Mouse (Mus musculus): ENCODE measurements around the gene Pls1. TPM values are rescaled to one million over a fixed set of nuclear protein-coding genes. Genes with fewer than 3 reads are reported as not detected.

Pls1 gene
- polyA plus RNA-seq, 1 experiment from 2014 or later: 0.61 TPM

- Histone ChIP-seq H3K4me2 (ENCODE audit: low read length) (no peak overlapping the region), H3K27ac (replicated peaks in 1 of 2; ENCODE audit: control insufficient read depth in 1 of 2, insufficient read depth in 1 of 2, low read depth in 2 of 2, low read length in 2 of 2) (no peak overlapping the region; a peak in 1 of 4 replicates), H3K36me3 (ENCODE audit: control insufficient read depth, insufficient read depth, low read length) (no peaks in the 10 kb centered on the region), H3K27me3 (ENCODE audit: control insufficient read depth, insufficient read depth, low read length) (no peaks in the 10 kb centered on the region), H3K4me3 (ENCODE audit: control insufficient read depth in 1 of 2, insufficient read depth in 1 of 2, low read depth in 1 of 2, low read length in 2 of 2) (no peak overlapping the region), H3K9me3 (ENCODE audit: control insufficient read depth, low read length) (no peaks in the 10 kb centered on the region), H3K9ac (ENCODE audit: low read length) (no peak overlapping the region), H3K4me1 (ENCODE audit: control insufficient read depth in 2 of 2, insufficient read depth in 2 of 2, low read length in 2 of 2) (peaks cover 0 to 5% of the 10 kb centered on the region in 2 experiments; a peak in 1 of 4 replicates)
- WGBS: 65% methylated on average over 3 of the region's 3 CpGs
- ATAC-seq (ENCODE audit: insufficient number of reproducible peaks, insufficient read depth, low FRiP score, low read depth): no peak
Observed at GRCm38 (mm10) chr9:95803783-95804182, 41.3 kb downstream of the Pls1 start.

DNA sequence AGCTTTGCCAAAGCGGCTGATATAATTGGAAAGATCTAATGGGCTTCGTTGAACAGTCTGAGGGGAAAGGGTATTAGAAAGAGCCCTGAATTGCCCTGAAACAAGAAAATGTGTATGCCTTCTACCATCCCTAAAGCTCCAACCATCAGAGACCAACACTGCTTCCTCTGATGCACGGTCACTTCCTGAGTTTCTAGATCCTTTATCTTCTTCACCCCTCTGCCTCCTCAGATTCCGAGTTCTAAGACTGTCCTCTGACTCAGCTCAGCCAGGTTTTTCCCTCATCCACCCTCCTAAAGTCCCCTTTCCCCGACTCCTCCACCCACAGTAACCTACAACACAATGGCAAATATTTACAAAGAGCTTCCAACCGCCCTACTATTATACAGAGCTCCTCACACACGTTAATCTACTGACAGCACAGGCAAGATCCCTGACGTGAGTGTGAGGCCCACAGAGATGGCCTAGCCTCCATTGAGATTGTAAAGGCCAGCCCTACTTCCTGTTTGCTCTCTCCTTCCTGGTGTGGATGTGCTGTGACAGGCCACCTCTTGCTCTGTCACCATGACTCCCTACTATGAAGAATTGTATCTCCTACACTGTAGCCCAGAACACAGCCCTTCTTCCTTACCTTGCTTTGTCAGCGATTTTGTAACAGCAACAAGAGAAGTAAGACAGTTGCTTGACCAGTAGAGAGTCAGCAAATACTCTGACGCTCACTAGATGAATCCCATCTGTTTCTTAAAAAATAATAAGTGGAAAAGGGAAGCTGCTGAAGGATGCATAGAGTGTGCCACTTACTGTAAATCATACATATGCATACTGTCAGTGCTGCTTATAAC, 43.3 kb downstream of the Pls1 start:
- no peak for ATAC-seq (ENCODE audit: insufficient number of reproducible peaks, insufficient read depth, low FRiP score, low read depth)
- no peak overlapping the region for H3K4me3 ChIP-seq (ENCODE audit: control insufficient read depth in 1 of 2, insufficient read depth in 1 of 2, low read depth in 1 of 2, low read length in 2 of 2)
- H3K27me3 ChIP-seq (ENCODE audit: control insufficient read depth, insufficient read depth, low read length): no peaks in the 10 kb centered on the region
- peaks cover 0 to 5% of the 10 kb centered on the region in 2 experiments; a peak in 1 of 4 replicates for H3K4me1 ChIP-seq (ENCODE audit: control insufficient read depth in 2 of 2, insufficient read depth in 2 of 2, low read length in 2 of 2)
- H3K9me3 ChIP-seq (ENCODE audit: control insufficient read depth, low read length): no peaks in the 10 kb centered on the region
- WGBS: 50% methylated on average over 10 of the region's 10 CpGs
- H3K9ac ChIP-seq (ENCODE audit: low read length): no peak overlapping the region
- no peaks in the 10 kb centered on the region for H3K36me3 ChIP-seq (ENCODE audit: control insufficient read depth, insufficient read depth, low read length)
- no peak overlapping the region for H3K4me2 ChIP-seq (ENCODE audit: low read length)
- no peak overlapping the region for H3K27ac ChIP-seq (replicated peaks in 1 of 2; ENCODE audit: control insufficient read depth in 1 of 2, insufficient read depth in 1 of 2, low read depth in 2 of 2, low read length in 2 of 2)

- H3K4me2 ChIP-seq (ENCODE audit: low read length): no peak overlapping the region
- no peaks in the 10 kb centered on the region for H3K27me3 ChIP-seq (ENCODE audit: control insufficient read depth, insufficient read depth, low read length)
- H3K4me3 ChIP-seq (ENCODE audit: control insufficient read depth in 1 of 2, insufficient read depth in 1 of 2, low read depth in 1 of 2, low read length in 2 of 2): no peak overlapping the region
- H3K9me3 ChIP-seq (ENCODE audit: control insufficient read depth, low read length): no peaks in the 10 kb centered on the region; the same call in 1 of the 2 replicates
- no peaks in the 10 kb centered on the region for H3K4me1 ChIP-seq (ENCODE audit: control insufficient read depth in 2 of 2, insufficient read depth in 2 of 2, low read length in 2 of 2)
- 89% methylated on average over 2 of the region's 2 CpGs for WGBS
- H3K9ac ChIP-seq (ENCODE audit: low read length): no peak overlapping the region
- ATAC-seq (ENCODE audit: insufficient number of reproducible peaks, insufficient read depth, low FRiP score, low read depth): no peak
- no peaks in the 10 kb centered on the region for H3K36me3 ChIP-seq (ENCODE audit: control insufficient read depth, insufficient read depth, low read length)
- H3K27ac ChIP-seq (replicated peaks in 1 of 2; ENCODE audit: control insufficient read depth in 1 of 2, insufficient read depth in 1 of 2, low read depth in 2 of 2, low read length in 2 of 2): no peak overlapping the region
Observed at GRCm38 (mm10) chr9:95796323-95796722, 48.8 kb downstream of the Pls1 start.

GRCm38 (mm10) chr9:95795844-95796243, 49.3 kb downstream of the Pls1 start:
- Histone ChIP-seq H3K4me2 (ENCODE audit: low read length) (no peak overlapping the region), H3K36me3 (ENCODE audit: control insufficient read depth, insufficient read depth, low read length) (no peaks in the 10 kb centered on the region), H3K4me1 (ENCODE audit: control insufficient read depth in 2 of 2, insufficient read depth in 2 of 2, low read length in 2 of 2) (no peaks in the 10 kb centered on the region), H3K9ac (ENCODE audit: low read length) (no peak overlapping the region), H3K27me3 (ENCODE audit: control insufficient read depth, insufficient read depth, low read length) (no peaks in the 10 kb centered on the region), H3K27ac (replicated peaks in 1 of 2; ENCODE audit: control insufficient read depth in 1 of 2, insufficient read depth in 1 of 2, low read depth in 2 of 2, low read length in 2 of 2) (no peak overlapping the region), H3K4me3 (ENCODE audit: control insufficient read depth in 1 of 2, insufficient read depth in 1 of 2, low read depth in 1 of 2, low read length in 2 of 2) (no peak overlapping the region), H3K9me3 (ENCODE audit: control insufficient read depth, low read length) (no peaks in the 10 kb centered on the region; the same call in 1 of the 2 replicates)
- ATAC-seq (ENCODE audit: insufficient number of reproducible peaks, insufficient read depth, low FRiP score, low read depth): no peak
- WGBS: 83% methylated on average over 5 of the region's 5 CpGs

GRCm38 (mm10) chr9:95795077-95795784, 49.9 kb downstream of the Pls1 start:
- H3K9me3 ChIP-seq (ENCODE audit: control insufficient read depth, low read length): no peaks in the 10 kb centered on the region; the same call in 1 of the 2 replicates
- no peaks in the 10 kb centered on the region for H3K27me3 ChIP-seq (ENCODE audit: control insufficient read depth, insufficient read depth, low read length)
- 85% methylated on average over 2 of the region's 2 CpGs for WGBS
- no peaks in the 10 kb centered on the region for H3K36me3 ChIP-seq (ENCODE audit: control insufficient read depth, insufficient read depth, low read length)
- H3K4me2 ChIP-seq (ENCODE audit: low read length): no peak overlapping the region
- H3K27ac ChIP-seq (replicated peaks in 1 of 2; ENCODE audit: control insufficient read depth in 1 of 2, insufficient read depth in 1 of 2, low read depth in 2 of 2, low read length in 2 of 2): no peak overlapping the region
- no peaks in the 10 kb centered on the region for H3K4me1 ChIP-seq (ENCODE audit: control insufficient read depth in 2 of 2, insufficient read depth in 2 of 2, low read length in 2 of 2)
- ATAC-seq (ENCODE audit: insufficient number of reproducible peaks, insufficient read depth, low FRiP score, low read depth): no peak
- no peak overlapping the region for H3K9ac ChIP-seq (ENCODE audit: low read length)
- no peak overlapping the region for H3K4me3 ChIP-seq (ENCODE audit: control insufficient read depth in 1 of 2, insufficient read depth in 1 of 2, low read depth in 1 of 2, low read length in 2 of 2)

DNA sequence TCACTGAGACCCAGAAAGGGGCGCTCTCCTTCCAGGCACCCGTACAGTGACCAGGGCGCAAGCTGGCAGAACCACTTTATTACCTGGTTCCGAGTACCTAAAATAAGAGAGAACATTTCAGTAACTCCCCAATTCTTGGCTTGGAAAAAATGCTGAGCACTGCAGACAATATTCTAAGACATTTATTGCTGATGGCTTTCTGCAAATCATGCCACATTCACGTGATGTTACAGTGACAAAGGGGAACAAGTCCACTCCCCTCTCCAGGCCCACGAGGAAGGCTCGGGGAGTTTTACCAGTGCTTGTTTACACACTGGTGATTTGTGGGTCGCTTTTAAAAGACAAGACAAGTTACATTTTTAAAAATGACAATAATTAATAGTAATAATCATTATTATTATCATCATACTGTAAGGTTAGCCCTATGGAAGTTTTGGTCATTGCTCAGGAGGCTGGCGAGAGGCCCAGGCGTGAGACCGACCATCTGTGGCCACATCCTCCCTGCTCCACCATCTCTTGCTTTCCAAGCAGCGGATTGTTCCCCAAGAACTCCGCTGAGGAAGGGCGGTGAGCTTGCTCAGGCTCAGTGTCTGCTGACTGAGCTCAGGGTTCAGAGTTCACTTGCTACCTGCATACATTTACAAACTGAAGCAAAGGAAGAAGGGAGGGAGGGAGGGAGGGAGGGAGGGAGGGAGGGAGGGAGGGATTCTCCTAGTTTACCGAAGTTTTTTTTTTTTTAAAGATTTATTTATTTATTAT, 50.9 kb downstream of the Pls1 start:
- ATAC-seq (ENCODE audit: insufficient number of reproducible peaks, insufficient read depth, low FRiP score, low read depth): no peak
- no peaks in the 10 kb centered on the region for H3K27me3 ChIP-seq (ENCODE audit: control insufficient read depth, insufficient read depth, low read length)
- H3K4me2 ChIP-seq (ENCODE audit: low read length): no peak overlapping the region
- no peak overlapping the region for H3K27ac ChIP-seq (replicated peaks in 1 of 2; ENCODE audit: control insufficient read depth in 1 of 2, insufficient read depth in 1 of 2, low read depth in 2 of 2, low read length in 2 of 2)
- no peak overlapping the region for H3K9ac ChIP-seq (ENCODE audit: low read length)
- no peaks in the 10 kb centered on the region; the same call in 1 of the 2 replicates for H3K9me3 ChIP-seq (ENCODE audit: control insufficient read depth, low read length)
- no peaks in the 10 kb centered on the region for H3K4me1 ChIP-seq (ENCODE audit: control insufficient read depth in 2 of 2, insufficient read depth in 2 of 2, low read length in 2 of 2)
- 85% methylated on average over 15 of the region's 15 CpGs for WGBS
- no peaks in the 10 kb centered on the region for H3K36me3 ChIP-seq (ENCODE audit: control insufficient read depth, insufficient read depth, low read length)
- H3K4me3 ChIP-seq (ENCODE audit: control insufficient read depth in 1 of 2, insufficient read depth in 1 of 2, low read depth in 1 of 2, low read length in 2 of 2): no peak overlapping the region

- no peaks in the 10 kb centered on the region for H3K9me3 ChIP-seq (ENCODE audit: control insufficient read depth, low read length)
- no peaks in the 10 kb centered on the region for H3K27me3 ChIP-seq (ENCODE audit: control insufficient read depth, insufficient read depth, low read length)
- WGBS: 80% methylated on average over 16 of the region's 16 CpGs
- no peak overlapping the region for H3K4me3 ChIP-seq (ENCODE audit: control insufficient read depth in 1 of 2, insufficient read depth in 1 of 2, low read depth in 1 of 2, low read length in 2 of 2)
- no peaks in the 10 kb centered on the region for H3K4me1 ChIP-seq (ENCODE audit: control insufficient read depth in 2 of 2, insufficient read depth in 2 of 2, low read length in 2 of 2)
- H3K27ac ChIP-seq (replicated peaks in 1 of 2; ENCODE audit: control insufficient read depth in 1 of 2, insufficient read depth in 1 of 2, low read depth in 2 of 2, low read length in 2 of 2): no peak overlapping the region
- no peak overlapping the region for H3K9ac ChIP-seq (ENCODE audit: low read length)
- H3K4me2 ChIP-seq (ENCODE audit: low read length): no peak overlapping the region
- ATAC-seq (ENCODE audit: insufficient number of reproducible peaks, insufficient read depth, low FRiP score, low read depth): no peak
- H3K36me3 ChIP-seq (ENCODE audit: control insufficient read depth, insufficient read depth, low read length): no peaks in the 10 kb centered on the region
Observed at GRCm38 (mm10) chr9:95784888-95785511, 60.1 kb downstream of the Pls1 start.

Measured in heart, embryonic 14.5 days (tissue).